Mouse (Mus musculus): ENCODE measurements around the gene Nop2. TPM values are rescaled to one million over a fixed set of nuclear protein-coding genes. Genes with fewer than 3 reads are reported as not detected.

The Nop2 gene
- polyA plus RNA-seq, 1 experiment from 2014 or later, result 114 TPM

DNA sequence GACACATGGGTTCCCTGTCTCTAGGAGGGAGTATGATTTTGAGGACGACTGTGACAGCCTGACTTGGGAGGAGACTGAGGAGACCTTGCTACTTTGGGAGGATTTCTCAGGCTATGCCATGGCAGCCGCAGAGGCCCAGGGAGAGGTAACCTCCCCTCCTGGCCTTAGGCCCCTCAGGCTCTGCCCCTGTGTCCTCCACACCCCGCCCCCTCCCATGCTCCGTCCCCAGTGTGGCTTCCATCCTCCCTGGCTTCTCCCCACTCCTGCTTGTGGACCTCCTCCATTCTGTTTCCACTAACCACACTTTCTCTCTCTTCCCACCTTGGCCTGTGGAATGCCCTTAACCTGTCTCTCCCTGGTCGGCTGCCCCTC, 21.3 kb downstream of the Nop2 start:
- Histone ChIP-seq H3K9me3 (ENCODE audit: control insufficient read depth, low read length) (no peaks in the 10 kb centered on the region), H3K27me3 (replicated peaks; ENCODE audit: control insufficient read depth, insufficient read depth, low read length) (no peaks in the 10 kb centered on the region), H3K4me2 (no peak overlapping the region), H3K4me3 (ENCODE audit: low read depth, low read length) (no peak overlapping the region), H3K27ac (ENCODE audit: low read depth, low read length) (peak overlapping the region; percentile 11), H3K9ac (ENCODE audit: low read depth, low read length) (peak overlapping the region; percentile 51; the same call in 1 of the 2 replicates), H3K36me3 (ENCODE audit: control insufficient read depth, insufficient read depth, low read length) (peaks cover 13% of the 10 kb centered on the region), H3K4me1 (replicated peaks; ENCODE audit: control insufficient read depth, insufficient read depth, low read length) (peaks cover 35% of the 10 kb centered on the region)
- 56% methylated on average over 5 of the region's 5 CpGs for WGBS
- ATAC-seq (replicated peaks; ENCODE audit: low FRiP score) (no peak; the same call in 1 of the 2 replicates), DNase-seq (ENCODE audit: low spot score) (no peak)

DNA sequence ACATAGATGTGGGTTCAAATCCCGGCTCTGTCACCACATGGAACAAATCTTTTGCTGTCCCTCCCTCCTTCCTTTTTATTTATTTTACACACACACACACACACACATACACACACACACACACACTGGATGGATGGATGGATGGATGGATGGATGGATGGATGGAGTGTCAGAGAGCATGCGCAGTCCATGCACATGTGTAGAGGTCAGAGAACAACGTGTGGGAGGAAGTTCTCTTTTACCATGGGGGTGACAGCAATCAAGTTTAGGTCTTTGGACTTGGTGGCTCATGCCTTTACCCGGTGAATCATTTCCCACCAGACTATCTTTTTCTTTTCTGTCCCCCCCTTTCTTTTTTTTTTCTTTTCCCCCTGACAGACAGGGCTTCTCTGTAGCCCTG, 22.0 kb downstream of the Nop2 start:
- Histone ChIP-seq H3K9ac (ENCODE audit: low read depth, low read length) (no peak overlapping the region), H3K4me3 (ENCODE audit: low read depth, low read length) (no peak overlapping the region), H3K4me1 (replicated peaks; ENCODE audit: control insufficient read depth, insufficient read depth, low read length) (peaks cover 28% of the 10 kb centered on the region), H3K4me2 (no peak overlapping the region), H3K27me3 (replicated peaks; ENCODE audit: control insufficient read depth, insufficient read depth, low read length) (no peaks in the 10 kb centered on the region), H3K27ac (ENCODE audit: low read depth, low read length) (peak overlapping the region; percentile 55; the same call in 1 of the 2 replicates), H3K36me3 (ENCODE audit: control insufficient read depth, insufficient read depth, low read length) (peaks cover 13% of the 10 kb centered on the region), H3K9me3 (ENCODE audit: control insufficient read depth, low read length) (no peaks in the 10 kb centered on the region)
- WGBS, result 84% methylated on average over 4 of the region's 4 CpGs
- ATAC-seq (replicated peaks; ENCODE audit: low FRiP score) (no peak), DNase-seq (ENCODE audit: low spot score) (no peak)

DNA sequence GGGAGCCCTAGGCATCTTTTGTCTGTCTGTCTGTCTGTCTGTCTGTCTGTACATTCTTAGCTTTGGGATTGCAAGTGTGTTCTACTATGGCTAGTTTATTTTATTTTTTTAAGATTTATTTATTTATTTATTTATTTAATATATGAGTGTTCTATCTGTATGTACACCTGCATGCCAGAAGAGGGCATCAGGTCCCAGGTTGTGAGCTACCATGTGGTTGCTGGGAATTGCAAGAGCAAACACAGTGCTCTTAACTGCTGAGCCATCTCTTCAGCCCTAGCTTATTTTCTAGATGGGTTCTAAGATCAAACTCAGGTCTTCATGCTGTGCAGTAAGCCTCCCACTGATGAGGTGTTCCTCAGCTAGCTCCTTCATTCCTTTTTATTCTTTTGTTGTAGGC, 22.8 kb downstream of the Nop2 start:
- DNase-seq (ENCODE audit: low spot score), result no peak
- Histone ChIP-seq H3K36me3 (ENCODE audit: control insufficient read depth, insufficient read depth, low read length) (peaks cover 17% of the 10 kb centered on the region), H3K4me1 (replicated peaks; ENCODE audit: control insufficient read depth, insufficient read depth, low read length) (peaks cover 28% of the 10 kb centered on the region), H3K9ac (ENCODE audit: low read depth, low read length) (no peak overlapping the region), H3K27ac (ENCODE audit: low read depth, low read length) (no peak overlapping the region), H3K4me2 (no peak overlapping the region), H3K9me3 (ENCODE audit: control insufficient read depth, low read length) (no peaks in the 10 kb centered on the region), H3K4me3 (ENCODE audit: low read depth, low read length) (no peak overlapping the region), H3K27me3 (replicated peaks; ENCODE audit: control insufficient read depth, insufficient read depth, low read length) (no peaks in the 10 kb centered on the region)
- ATAC-seq (replicated peaks; ENCODE audit: low FRiP score), result no peak

DNA sequence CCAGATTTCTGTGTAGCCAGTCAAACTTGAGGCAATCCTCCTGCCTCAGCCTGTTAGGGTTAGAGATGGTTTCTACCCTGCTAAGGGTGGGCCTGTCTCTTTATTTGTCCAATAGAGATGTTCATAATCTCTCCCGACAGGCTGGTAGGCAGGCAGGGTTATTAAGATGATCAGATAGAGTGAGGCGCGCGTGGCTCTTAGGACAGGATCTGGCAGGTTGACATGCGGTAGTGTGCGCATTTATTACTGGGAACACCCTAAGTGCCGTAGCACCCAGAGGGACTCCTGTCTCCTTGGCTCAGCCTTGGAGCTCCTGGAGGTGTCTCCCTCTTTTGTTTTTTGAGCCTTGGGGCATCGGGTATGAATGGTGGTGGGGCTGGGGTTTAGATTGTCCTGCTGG, 23.6 kb downstream of the Nop2 start:
- Histone ChIP-seq H3K27ac (ENCODE audit: low read depth, low read length) (peak overlapping the region; percentile 43; the same call in 1 of the 2 replicates), H3K4me2 (no peak overlapping the region), H3K9me3 (ENCODE audit: control insufficient read depth, low read length) (no peaks in the 10 kb centered on the region), H3K27me3 (replicated peaks; ENCODE audit: control insufficient read depth, insufficient read depth, low read length) (no peaks in the 10 kb centered on the region), H3K36me3 (ENCODE audit: control insufficient read depth, insufficient read depth, low read length) (peaks cover 21% of the 10 kb centered on the region), H3K4me1 (replicated peaks; ENCODE audit: control insufficient read depth, insufficient read depth, low read length) (peaks cover 28% of the 10 kb centered on the region), H3K9ac (ENCODE audit: low read depth, low read length) (peak overlapping the region; percentile 31; the same call in 1 of the 2 replicates), H3K4me3 (ENCODE audit: low read depth, low read length) (no peak overlapping the region)
- 75% methylated on average over 8 of the region's 8 CpGs for WGBS
- ATAC-seq (replicated peaks; ENCODE audit: low FRiP score) (peak; percentile 21), DNase-seq (ENCODE audit: low spot score) (no peak)

DNA sequence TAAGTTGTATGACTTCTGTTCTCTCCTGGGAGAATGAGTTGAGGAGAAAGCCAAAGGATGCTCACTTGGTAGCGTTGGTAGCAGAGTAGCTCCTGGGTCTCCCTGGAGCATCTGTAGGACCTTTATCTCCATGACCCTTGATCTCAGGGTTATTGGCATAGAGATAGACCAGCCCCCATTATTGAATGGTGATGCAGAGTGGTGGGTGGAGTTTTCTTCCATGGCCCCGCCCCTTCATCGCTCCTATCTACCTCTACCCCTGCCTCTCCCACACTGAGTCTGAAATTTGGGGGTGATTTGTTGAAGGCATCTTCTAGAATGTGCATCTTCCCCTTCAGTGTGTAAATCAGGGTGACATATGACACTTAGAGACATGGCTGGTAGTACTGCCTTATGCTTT, 24.8 kb downstream of the Nop2 start:
- H3K27ac ChIP-seq (ENCODE audit: low read depth, low read length), result no peak overlapping the region
- DNase-seq (ENCODE audit: low spot score), result no peak
- H3K4me3 ChIP-seq (ENCODE audit: low read depth, low read length), result no peak overlapping the region
- no peaks in the 10 kb centered on the region for H3K27me3 ChIP-seq (replicated peaks; ENCODE audit: control insufficient read depth, insufficient read depth, low read length)
- H3K9ac ChIP-seq (ENCODE audit: low read depth, low read length), result no peak overlapping the region
- ATAC-seq (replicated peaks; ENCODE audit: low FRiP score), result no peak
- no peak overlapping the region for H3K4me2 ChIP-seq
- 74% methylated on average over 3 of the region's 3 CpGs for WGBS
- H3K4me1 ChIP-seq (replicated peaks; ENCODE audit: control insufficient read depth, insufficient read depth, low read length), result peaks cover 39% of the 10 kb centered on the region
- peaks cover 24% of the 10 kb centered on the region for H3K36me3 ChIP-seq (ENCODE audit: control insufficient read depth, insufficient read depth, low read length)
- no peaks in the 10 kb centered on the region for H3K9me3 ChIP-seq (ENCODE audit: control insufficient read depth, low read length)

DNA sequence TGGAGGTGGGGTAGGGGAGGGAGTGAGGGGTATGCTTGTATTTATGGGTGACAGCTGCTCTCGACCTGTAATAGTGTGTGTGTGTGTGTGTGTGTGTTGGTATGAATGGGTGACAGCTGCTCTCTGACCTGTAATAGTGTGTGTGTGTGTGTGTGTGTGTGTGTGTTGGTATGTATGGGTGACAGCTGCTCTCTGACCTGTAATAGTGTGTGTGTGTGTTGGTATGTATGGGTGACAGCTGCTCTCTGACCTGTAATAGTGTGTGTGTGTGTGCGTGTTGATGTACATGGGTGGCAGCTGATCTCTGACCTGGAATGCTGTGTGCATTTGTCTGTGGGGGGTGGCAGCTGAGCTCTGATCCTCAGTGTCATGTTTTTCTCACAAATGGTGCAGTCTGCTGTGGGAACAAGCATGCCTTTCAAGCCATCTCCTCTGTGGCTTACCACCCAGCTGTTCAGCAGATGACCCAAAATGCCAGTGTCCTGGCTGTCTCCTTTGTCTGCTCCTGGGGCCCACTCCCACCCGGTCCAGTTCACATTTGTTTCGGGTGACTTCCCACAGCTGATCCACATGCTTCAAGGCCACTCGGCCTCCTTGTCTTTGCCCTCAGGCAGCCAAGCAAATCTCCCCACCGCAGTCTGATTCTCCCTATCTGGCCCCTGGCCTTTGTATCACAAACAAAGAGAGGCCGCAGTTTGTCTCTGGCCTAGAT, 25.4 kb downstream of the Nop2 start:
- ATAC-seq (replicated peaks; ENCODE audit: low FRiP score) (no peak), DNase-seq (ENCODE audit: low spot score) (no peak)
- no peaks in the 10 kb centered on the region for H3K9me3 ChIP-seq (ENCODE audit: control insufficient read depth, low read length)
- no peak overlapping the region for H3K9ac ChIP-seq (ENCODE audit: low read depth, low read length)
- no peaks in the 10 kb centered on the region for H3K27me3 ChIP-seq (replicated peaks; ENCODE audit: control insufficient read depth, insufficient read depth, low read length)
- peaks cover 25% of the 10 kb centered on the region for H3K36me3 ChIP-seq (ENCODE audit: control insufficient read depth, insufficient read depth, low read length)
- WGBS, result 72% methylated on average over 7 of the region's 7 CpGs
- no peak overlapping the region for H3K4me2 ChIP-seq
- no peak overlapping the region for H3K4me3 ChIP-seq (ENCODE audit: low read depth, low read length)
- H3K4me1 ChIP-seq (replicated peaks; ENCODE audit: control insufficient read depth, insufficient read depth, low read length), result peaks cover 38% of the 10 kb centered on the region
- H3K27ac ChIP-seq (ENCODE audit: low read depth, low read length), result no peak overlapping the region

DNA sequence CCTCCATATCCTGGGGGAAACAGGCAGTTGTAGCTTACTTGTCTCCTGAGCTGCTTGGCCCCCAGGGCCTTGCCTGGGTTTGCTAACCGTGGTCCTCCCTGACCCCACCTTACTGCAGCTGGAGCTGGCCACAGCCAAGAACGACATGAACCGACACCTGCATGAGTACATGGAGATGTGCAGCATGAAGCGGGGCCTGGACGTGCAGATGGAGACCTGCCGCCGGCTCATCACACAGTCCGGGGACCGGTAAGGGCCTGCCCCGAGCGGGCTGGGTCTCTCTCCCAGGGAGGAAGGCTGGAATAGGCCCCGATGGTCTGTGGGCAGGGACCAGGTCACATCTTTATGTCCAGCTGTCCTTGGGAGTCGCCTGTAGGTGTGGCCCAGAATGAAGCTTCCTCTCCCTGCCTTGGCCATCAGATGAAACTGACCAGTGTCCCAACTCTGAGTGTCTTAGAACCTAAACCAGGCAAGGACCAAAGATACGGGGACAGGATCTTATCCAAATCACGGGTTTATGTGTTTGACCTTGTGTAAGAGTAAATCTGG, 27.3 kb downstream of the Nop2 start:
- H3K9me3 ChIP-seq (ENCODE audit: control insufficient read depth, low read length), result no peaks in the 10 kb centered on the region
- H3K27me3 ChIP-seq (replicated peaks; ENCODE audit: control insufficient read depth, insufficient read depth, low read length), result no peaks in the 10 kb centered on the region
- H3K4me2 ChIP-seq, result no peak overlapping the region
- H3K9ac ChIP-seq (ENCODE audit: low read depth, low read length), result no peak overlapping the region
- H3K4me1 ChIP-seq (replicated peaks; ENCODE audit: control insufficient read depth, insufficient read depth, low read length), result peaks cover 35% of the 10 kb centered on the region
- H3K27ac ChIP-seq (ENCODE audit: low read depth, low read length), result peak overlapping the region; percentile 5; the same call in 1 of the 2 replicates
- ATAC-seq (replicated peaks; ENCODE audit: low FRiP score) (no peak), DNase-seq (ENCODE audit: low spot score) (no peak)
- peaks cover 30% of the 10 kb centered on the region for H3K36me3 ChIP-seq (ENCODE audit: control insufficient read depth, insufficient read depth, low read length)
- 83% methylated on average over 15 of the region's 15 CpGs for WGBS
- H3K4me3 ChIP-seq (ENCODE audit: low read depth, low read length), result no peak overlapping the region

DNA sequence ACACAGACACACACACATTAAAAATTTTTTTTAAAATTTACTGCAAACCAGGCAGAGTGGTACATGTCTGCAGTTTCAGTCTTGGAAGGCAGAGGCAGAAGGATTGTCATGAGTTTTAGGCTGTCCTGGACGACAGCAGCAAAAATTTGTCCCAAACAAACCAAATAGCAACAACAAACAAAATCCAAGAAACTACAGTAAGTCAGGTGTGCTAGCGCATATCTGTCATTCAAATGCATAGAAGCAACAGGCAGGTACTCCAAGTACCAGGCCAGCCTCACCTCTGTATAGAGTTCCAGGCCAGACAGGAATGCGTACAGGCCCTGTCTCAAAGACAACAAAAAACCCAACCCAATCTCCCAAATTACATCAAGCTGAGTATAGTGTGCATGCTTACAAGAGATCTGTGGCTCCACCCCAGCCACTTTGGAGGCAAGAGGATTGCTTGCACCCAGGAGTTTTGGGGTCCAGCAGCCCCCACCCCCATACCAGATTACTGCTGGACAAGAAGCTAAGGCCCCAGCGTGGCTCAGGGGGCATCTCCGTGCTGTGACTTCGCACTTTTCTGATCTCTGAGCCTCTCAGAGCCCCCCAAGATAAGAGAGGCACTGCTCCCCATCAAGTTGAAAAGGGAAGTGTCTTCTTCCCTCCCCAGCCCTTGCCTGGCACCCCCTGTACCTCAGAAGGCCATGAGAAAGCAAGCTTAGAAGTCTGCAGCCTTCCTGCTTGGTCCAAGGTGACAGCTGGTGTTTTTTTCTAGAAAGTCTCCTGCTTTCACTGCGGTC, 28.3 kb downstream of the Nop2 start:
- no peak for DNase-seq (ENCODE audit: low spot score)
- Histone ChIP-seq H3K4me2 (no peak overlapping the region), H3K9ac (ENCODE audit: low read depth, low read length) (no peak overlapping the region), H3K36me3 (ENCODE audit: control insufficient read depth, insufficient read depth, low read length) (peaks cover 34% of the 10 kb centered on the region), H3K4me1 (replicated peaks; ENCODE audit: control insufficient read depth, insufficient read depth, low read length) (peaks cover 36% of the 10 kb centered on the region), H3K9me3 (ENCODE audit: control insufficient read depth, low read length) (no peaks in the 10 kb centered on the region), H3K4me3 (ENCODE audit: low read depth, low read length) (no peak overlapping the region), H3K27me3 (replicated peaks; ENCODE audit: control insufficient read depth, insufficient read depth, low read length) (no peaks in the 10 kb centered on the region), H3K27ac (ENCODE audit: low read depth, low read length) (peak overlapping the region; percentile 62; the same call in 1 of the 2 replicates)
- no peak for ATAC-seq (replicated peaks; ENCODE audit: low FRiP score)
- WGBS, result 76% methylated on average over 7 of the region's 7 CpGs
